Mouse (Mus musculus): ENCODE measurements at regions not wholly inside any gene's neighbourhood (a gene's known extent, or its start where the extent isn't known, plus 50 kb on each side); places are given as distances from the start of the nearest gene placed in this dataset.

GRCm38 (mm10) chr9:84466741-84467140, 541.8 kb downstream of the Bckdhb start:
- TF ChIP-seq POLR2A (IDR thresholded peaks at IDR 0.05; ENCODE audit: insufficient read length, low read depth) (no peak), E2F4 (IDR thresholded peaks at IDR 0.05; ENCODE audit: insufficient read depth) (no peak), MYOG (IDR thresholded peaks at IDR 0.05; ENCODE audit: control insufficient read depth in 1 of 3, insufficient read depth in 1 of 3, insufficient read length in 2 of 3, low read depth in 2 of 3) (no peak), MAX (IDR thresholded peaks at IDR 0.05; ENCODE audit: low read depth) (no peak)

Measured in myocyte (in vitro differentiated cells).